Mouse (Mus musculus): ENCODE measurements at regions not wholly inside any gene's neighbourhood (a gene's known extent, or its start where the extent isn't known, plus 50 kb on each side); places are given as distances from the start of the nearest gene placed in this dataset.

DNA sequence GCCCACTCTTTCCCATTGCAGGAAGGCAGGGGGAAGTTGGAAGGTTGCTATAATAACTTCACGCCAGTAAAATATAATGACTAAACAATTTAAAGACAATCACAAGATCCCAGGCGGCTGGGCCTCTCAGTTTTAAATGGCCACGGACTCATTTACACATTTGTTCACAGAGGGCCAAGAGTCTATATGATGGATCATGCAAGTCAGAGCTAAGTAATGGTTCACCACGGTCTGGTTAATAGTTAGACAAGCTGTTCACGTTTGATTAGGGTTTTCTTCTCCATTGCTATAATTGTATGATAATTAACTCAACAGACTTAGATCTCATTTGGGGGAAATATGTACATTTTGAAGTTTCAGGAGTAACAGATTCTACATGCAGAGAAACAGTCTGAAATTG is 170.0 kb downstream of the Ppargc1a start:
- DNase-seq: no peak

DNA sequence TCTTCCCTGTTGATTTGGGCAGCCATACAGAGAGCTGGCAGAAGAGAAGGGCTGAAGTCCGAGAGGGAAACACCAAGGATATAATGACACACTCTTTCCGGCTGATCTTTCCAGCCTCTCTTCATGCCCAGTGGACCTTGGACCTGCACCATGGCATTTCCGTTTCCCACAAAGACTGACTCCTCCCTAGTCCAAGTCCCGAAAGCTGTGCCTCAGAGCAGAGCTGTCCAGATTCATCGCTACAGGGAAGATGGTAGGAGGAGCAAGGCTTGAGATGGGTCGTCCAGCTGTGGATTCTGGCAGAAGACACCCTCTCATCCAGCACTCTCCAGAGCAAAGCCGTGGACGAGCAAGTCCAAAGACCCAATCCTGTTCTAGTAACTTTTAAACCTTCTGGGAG is 176.2 kb downstream of the Ppargc1a start:
- no peak for DNase-seq

DNA sequence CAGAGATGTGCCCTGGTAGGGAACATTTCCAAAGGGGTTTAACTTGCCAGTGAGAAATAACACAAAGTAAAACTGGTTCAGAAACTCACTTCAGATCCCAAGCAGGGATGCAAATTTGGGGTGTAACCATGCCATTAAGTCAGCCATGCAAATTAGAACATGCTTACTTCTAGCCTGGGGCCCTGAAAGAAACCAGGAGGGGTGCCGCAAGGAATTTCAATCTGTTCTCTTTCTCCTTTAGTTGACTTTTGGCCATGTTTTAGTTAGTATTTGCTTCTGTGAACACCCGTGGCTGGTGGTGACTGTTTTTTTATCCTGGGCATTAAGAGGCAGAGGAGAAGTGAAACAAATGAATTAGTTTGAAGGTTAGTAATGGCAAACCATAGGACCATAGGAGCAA is 179.8 kb downstream of the Ppargc1a start:
- no peak for DNase-seq

DNA sequence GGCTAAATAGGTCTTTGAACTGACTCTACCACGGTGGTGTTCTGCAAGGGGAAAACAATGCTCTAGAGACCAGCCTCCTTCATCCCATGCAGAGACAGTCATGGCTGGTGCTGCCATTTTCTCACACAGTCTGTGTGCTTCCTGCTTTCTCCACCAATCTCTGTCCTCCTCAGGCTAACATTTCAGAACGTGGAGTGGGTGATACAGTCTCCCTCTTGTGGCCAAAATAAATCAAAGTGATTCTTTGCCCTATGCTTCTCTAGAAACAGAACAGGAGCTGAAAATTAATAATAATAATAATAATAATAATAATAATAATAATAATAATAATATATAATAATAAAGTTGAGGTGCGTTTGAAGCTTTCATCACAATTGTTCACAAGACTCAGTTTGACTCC is 181.1 kb downstream of the Ppargc1a start:
- DNase-seq: no peak

DNA sequence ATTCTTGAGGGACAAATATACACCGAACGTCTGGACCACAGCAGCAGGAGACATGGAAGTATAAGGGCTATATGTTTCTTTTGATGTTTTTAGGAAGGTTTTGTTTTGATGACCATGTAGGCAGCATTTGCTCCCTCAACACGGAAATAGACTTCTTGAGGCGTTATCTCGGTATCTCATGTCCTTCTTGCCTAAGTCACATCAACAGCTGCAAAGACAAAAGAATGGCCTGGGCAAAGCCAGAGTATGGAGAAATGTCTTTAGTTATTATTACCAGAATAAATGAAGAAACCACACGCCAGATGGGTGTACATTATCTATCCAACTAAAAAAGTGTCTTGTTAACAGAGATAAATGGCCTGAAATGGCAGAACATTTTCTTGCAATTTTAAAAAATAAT is 183.2 kb downstream of the Ppargc1a start:
- DNase-seq: no peak

DNA sequence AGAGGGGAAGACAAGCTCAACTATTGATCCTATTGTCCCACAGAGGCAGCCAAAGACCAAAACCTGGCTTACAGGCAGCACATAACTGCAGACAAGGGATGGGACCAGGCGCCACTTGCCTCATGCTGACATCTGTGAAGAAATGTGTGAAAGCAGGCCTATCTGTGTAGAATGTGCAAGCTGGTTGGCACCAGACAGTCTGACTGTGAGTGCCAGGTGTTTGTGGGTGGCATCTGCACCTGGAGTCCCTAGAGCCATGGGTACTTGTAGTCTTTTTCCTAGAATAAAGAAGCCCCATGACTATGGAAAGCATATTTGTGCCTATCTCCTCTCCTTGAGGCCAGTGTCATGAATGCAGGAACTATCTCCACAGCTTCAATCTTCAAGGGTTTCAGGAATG is 208.4 kb downstream of the Ppargc1a start:
- DNase-seq: no peak

DNA sequence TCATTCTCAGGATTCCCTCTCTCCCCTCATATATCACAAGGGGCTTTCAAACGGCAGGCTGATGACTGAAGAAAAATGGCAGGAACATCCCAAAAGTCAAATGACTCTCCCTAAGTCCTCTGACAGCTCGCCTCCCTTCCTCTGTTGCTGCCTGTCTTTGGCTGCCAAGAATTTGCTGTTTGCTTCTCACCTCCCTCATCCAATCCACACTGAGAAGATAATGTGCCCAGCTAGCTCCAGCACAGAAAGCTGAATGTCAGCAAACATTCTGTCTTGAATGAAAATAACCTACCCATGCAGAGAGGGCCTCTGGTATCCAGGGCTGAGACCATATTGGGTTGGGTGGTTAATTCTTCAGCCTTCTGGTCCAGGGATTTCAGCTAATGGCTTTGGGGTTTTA is 219.3 kb downstream of the Ppargc1a start:
- no peak for DNase-seq

DNA sequence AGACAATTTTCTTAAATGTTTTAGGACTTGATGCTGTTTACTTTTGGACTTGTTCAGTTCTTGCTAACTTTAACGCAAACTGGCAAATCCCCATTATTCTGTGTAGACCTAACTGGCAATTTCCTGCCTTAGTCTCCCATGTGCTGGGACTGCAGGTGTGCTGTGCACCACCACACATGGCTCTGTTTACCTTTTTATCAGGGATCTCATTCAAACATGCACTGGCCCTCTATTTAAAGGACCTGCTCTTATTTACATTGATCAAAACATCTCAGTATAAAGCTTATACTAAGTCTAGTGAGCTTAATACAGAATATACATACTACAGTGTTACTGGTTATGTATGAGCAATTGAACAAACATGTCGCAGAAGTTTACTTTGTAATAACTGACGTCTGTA is 238.4 kb downstream of the Ppargc1a start:
- no peak for DNase-seq

DNA sequence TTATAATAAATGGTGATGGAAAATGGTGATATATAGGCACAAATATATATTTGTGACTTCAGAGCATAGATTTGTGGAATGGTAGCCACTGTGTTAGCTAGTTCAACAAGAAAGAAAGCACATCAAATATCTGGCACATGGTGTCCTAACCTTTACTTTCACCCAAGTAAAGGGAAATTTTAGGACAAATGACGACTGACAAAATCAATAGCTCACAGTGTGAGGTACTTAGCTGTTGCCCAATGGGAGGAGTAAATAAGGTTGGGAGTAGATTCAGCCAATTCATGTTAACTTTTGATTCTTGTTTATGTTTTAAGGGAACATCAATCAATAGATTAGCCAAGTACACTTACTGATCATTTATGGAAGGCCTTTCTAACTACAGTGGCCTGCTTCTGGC is 278.3 kb downstream of the Ppargc1a start:
- DNase-seq: no peak

DNA sequence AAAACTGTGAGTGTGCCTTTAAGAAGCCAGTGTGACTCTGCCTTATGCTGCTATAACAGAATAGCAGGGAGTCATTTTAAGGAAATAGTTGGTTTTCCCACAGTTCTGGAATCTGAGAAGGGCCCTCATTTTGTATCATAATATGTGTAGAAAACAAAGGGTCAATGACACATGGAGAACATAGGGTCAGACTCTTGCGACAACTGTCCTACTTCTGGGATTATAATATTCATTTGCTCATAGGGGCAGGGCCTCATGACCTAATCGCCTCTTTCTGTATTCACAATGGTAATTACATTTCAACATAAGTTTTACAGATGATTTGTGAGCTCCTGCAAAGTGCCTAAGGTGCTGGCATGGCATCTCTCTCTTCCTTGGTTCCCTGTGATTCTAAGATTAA is 279.3 kb downstream of the Ppargc1a start:
- DNase-seq: no peak

DNA sequence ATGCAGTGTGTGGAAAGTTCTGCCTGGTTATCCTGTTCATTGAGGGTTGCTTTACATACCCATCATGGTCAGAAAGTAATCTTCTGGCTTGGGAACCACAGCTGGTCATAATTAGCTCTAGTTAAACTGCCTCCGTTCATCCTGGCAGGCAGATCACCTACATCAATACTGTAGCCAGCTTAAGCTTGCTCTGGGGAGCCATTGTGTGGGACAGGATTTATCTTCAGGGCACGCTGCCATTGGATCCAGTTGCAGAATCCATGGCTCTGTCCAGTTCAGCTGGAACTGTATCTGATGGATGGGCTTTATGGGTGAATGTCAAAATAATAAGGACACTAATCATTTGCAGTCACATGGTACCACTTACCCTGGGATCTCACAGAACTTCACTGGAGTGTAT is 326.4 kb downstream of the Ppargc1a start:
- DNase-seq: no peak

DNA sequence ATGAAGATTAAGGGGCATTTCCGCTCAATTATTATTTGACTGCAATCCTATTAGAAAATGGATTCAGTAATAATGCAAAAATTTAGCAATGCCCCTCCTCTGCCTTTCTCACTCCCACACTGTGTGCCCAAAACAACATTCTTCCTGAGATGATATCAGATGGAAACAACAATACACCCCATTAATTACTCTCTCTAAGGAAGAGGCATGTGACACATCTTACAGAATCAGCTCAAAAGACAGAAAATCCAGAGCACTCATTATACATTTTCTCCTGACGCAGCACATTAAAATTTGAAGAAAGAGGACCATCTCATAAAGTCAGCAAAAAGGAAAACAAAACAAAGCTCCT is 333.5 kb downstream of the Ppargc1a start:
- no peak for DNase-seq

DNA sequence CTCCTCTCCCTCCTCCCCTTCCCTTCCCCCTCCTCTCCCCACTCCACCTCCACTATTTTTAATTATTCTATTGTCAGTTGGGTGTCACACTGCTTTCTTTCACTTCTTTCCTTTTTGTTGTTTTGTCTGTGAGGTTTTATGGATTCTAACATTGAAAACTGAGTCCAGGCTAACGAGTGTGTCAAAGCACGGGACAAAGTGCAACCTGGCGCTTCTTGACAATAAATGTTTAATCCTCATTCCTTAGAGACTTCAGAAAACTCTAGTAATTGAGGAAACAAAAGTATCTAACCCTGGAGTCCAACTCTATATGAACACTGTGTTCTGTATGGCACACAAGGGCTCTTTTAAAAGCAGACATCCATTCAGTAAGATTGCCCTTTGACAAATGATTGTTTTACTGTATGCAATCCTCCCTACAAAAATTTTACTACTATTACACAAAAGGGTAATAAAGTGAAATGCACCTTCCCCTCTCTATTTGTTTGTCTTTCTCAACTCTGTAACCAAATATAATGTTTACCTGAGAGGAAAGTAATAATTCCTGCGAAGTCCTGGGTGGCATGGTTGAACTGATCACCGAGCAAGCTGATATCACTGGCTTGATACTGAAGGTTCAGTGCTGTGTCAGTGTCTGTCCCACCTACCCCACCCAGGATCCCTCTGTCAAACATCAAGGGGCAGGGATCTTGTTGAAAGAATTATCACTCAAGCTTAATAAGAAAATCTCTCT is 334.1 kb downstream of the Ppargc1a start:
- no peak for DNase-seq

DNA sequence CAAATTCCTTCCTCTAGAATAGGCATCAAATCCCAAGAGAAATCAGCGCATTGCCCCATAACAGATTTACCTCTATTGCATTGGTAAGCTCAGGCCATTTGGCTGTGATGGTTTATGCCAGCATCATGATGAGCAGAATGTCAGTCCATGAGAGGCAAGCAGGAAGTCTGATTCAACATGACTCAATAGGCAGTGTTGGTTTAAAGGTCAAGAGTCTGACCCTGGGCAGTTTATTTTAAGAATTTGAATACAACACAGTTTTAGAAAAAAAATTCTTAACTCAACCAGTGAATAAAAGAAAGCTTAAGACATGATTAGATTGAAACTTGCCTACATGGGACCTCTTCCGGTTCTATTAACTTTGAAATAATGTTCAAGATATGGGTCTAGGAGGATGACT is 337.7 kb downstream of the Ppargc1a start:
- no peak for DNase-seq

DNA sequence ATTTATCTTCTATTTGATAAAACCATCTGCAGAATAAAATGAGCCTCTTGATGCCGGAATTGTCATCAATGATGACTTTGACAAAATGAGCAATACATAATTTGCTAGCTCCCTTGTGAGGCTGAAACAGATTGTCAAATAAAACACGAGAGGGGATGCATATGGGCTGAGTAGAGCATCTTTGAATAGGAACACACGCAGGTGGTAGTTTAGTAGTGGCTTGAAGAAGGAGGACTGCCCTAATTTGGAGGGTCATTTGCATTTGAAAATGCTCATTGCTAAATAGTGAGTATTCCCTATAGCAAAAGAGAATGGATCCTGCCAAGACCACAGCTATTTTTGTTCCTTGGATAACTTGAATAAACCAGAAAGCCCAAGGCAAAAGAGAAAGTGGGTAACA is 339.5 kb downstream of the Ppargc1a start:
- DNase-seq: no peak

DNA sequence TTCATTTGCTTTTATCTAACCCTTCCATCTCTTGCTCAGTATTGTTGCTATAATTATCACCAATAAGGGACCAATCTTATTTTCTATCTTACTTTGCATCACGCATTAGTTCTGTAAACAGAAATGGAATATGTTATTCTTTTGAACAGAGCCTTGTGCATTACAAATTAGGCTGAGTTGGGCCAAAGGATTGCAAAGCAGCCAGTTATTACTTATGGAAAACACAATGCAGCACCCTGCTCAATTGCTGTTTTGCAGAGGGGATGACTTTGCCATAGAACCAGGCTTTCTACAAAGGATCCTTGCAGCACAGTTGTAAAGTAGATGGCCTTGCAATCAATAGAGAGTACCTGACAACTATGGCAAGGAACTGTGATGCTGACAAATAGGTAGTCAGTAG is 364.3 kb downstream of the Ppargc1a start:
- no peak for DNase-seq

DNA sequence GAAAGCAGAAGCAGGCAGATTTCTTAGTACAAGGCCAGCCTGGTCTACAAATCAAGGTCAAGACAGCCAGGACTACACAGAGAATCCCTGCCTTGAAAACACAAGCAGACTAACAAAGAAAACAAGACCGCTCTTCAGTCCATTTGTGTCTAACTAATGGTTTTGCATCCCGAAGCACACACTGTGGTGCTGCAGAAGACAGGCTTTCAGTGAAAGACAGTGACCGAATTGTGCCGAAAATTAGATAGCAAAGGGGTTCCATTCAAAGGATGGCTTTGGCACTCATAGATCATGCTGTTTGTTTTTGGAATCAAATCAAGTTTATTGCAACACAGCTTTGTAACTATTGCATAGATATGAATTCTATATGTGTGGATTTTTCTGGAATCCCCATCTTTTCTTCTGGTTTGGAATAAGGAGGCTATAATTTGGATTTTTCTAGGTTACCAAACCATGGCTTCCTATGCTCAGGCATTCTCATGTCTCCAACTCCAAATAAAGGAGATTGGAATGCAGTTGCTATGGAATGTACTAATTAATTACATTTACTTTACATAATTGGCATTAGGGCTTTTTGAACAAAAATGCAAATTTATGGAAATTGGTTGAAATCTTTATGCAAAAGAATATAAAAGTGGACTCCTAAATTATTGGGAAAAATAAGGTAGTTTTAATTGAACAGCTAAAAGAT is 364.9 kb downstream of the Ppargc1a start:
- no peak for DNase-seq

DNA sequence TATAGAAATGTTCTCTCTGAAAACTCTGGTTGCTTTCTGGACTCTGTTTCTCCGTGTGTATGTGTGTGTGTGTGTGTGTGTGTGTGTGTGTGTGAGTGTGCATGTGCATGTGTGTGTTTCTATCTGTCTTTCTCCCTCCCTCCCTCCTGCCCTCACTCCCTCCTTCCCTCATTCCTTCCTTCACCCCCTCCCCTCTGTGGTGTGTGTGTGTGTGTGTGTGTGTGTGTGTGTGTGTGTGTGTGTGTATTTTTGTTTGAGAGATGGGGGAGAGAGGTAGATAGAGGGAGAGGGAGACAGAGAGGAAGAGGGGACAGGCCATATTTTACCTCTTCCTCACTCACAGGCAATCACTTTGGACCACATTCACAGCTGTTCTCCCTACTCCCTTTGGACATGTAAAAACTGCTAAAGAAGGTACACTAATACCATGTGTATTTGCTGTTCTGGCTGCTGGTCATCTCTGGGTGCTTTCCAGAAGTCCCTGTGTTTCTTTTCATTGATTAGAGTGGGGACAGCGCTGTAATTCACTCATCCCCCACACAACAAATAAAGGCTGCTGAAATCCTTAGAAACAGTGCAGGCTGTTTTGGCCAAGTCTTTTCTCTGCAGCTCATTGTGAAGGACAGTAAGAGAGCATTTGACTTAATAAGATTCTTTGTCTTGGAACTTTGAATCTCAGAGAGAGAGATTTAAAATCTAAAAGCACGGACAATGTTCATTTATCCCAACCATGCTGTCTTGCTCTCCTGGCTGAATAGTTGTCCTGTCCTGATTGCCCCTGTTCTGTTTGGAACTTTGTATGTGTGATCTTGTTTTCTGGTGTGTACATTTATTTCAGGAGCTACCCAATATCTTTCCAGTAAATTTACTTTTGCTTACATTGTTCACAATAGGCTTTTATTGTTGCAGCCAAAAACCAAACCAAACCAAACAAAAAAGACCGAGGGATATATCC is 370.9 kb downstream of the Ppargc1a start:
- no peak for DNase-seq

DNA sequence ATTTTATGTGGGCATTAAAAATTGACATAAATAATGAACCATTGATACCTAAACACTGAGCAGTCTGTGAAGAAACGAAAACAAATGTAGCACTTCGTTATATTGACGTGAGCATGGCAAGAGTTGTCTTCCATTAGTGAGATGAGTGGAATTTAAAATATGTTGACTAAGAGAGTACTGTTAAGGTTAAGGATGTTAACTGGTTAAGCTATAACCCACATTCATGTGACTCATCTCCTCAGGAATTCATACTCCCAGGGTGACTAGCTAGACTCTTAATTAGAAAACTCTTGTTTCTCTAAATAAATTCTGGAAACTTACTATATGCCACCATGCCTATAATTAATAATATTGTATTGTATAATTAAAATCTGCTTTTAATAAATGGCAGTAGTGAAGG is 376.9 kb downstream of the Ppargc1a start:
- no peak for DNase-seq

DNA sequence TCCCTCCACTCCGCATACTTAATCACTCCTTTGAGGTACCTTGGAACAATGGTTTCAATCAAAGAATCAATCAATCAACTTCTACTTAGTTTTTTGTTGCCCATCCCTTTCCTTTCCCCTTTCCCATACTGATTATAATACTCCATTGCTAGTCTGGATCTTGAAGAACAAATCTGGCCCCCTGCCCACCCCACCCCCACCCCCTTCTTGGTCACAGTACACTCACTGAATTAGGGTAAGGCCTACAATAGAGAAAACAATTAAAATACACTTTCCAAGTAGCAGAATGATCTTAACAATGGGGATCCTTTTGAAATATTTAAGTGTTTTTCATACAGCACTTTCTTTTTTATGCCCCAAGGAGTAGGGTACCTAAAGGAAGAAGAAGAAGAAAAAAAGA is 397.7 kb downstream of the Ppargc1a start:
- DNase-seq: no peak

DNA sequence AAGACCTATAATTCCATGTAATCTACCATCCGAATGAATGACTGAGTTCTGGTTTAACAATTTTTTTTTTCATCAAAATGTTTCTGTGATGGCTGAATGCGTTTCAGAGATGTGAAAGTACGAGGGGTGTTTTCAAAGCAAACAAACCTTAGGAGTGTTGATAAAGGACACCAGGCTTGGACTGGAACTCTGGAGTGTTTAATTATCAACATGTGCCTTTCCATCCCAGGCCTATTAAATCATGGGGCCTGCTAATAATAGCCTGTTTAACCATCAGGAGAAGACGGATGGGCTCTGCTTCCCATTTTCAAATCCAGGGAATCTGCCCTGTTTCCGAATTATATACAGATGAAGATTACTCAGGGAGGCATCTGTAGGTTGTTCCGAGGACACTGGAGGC is 399.3 kb downstream of the Ppargc1a start:
- no peak for DNase-seq

DNA sequence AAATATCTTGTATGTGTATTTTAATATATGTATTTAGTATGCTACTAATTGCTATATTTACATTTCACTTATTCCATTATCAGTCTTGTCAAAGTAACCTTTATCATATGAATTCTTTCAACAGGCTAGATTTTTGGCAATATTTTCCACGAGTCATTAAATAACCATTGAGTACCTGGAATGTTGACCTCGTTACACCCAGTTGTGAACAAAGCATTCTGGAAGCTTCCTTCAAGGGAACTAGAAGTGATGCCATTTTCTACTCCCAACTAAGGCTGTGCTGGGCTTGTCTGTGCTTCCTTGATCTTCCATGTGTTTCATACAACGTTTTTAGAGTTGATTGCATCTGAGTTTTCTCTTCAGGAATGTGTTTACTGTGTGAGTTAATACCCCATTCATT is 410.6 kb downstream of the Ppargc1a start:
- DNase-seq: no peak

DNA sequence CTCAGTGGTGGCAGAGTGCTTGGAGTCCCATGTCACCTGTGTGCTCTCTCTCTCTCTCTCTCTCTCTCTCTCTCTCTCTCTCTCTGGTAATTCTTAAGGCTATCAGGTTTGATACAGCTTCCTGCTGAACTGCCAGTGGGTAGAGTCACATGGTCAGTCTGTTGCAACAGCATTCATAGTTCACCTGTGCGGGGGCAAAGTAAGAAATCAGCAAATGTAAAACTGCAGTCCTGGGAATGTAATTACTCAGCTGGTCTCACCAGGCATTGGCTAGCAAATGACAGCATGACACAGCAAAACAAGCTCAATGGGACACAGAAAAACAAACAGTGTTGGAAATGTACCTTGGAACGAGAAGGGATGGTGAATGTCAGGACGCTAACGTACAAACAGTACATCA is 422.7 kb downstream of the Ppargc1a start:
- DNase-seq: no peak

Data from adrenal gland, postnatal 25 days (tissue).